In the genomic region with DNA sequence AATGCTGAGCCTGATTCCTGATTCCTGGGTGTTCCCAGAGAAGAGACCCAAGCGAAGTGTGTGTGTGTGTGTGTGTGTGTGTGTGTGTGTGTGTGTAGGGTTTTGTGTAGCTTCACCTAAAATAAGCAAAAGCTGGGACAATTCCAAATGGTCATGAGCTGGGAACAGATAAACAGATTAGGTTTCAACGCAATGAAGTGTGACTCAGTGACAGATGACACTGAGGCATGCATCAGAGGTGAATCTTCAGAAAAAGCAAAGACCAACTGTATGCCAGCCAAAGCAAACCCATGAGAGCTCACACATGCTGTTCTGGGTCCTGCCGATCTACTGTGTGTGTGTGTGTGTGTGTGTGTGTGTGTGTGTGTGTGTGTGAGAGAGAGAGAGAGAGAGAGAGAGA, we compare ENCODE assay signal across 29 mouse cellular contexts. TPM values are rescaled to one million over a fixed set of nuclear protein-coding genes. Genes with fewer than 3 reads are reported as not detected.
"Had no signal": no experiment of that assay in that cellular context is flagged by ENCODE, and none has a peak within 500 bp of the region (broad histone marks: within the 10 kb centered on the region; RNA-seq: fewer than 3 reads in every experiment).

No protein-coding gene starts in this region.

- ATAC-seq: liver, embryonic 12.5 days; midbrain, embryonic 13.5 days; midbrain, embryonic 16.5 days had no signal

- DNase-seq: kidney, postnatal 14 days; kidney, postnatal 4 days; layer of hippocampus, adult 9-11 months; liver; lung, adult 18-20 months; lung, postnatal 10 days; lung, postnatal 36 days; retina, postnatal 1 day; right cerebral cortex, postnatal 25 days; spleen, adult 18-20 months; thymus, postnatal 25 days had no signal

- H3K9ac ChIP-seq: limb, embryonic 13.5 days; liver, embryonic 12.5 days; liver, embryonic 15.5 days; lung, embryonic 15.5 days; midbrain, embryonic 13.5 days; neural tube, embryonic 13.5 days; stomach, embryonic 15.5 days had no signal

- H3K4me2 ChIP-seq: limb, embryonic 13.5 days; liver, embryonic 12.5 days; liver, embryonic 15.5 days; lung, embryonic 15.5 days; midbrain, embryonic 13.5 days; neural tube, embryonic 13.5 days; stomach, embryonic 15.5 days had no signal

- H3K27me3 ChIP-seq: liver, embryonic 12.5 days; lung, embryonic 15.5 days; midbrain, embryonic 13.5 days; neural tube, embryonic 13.5 days; stomach, embryonic 15.5 days had no signal

- H3K4me1 ChIP-seq: liver, embryonic 12.5 days; liver, embryonic 15.5 days; lung, embryonic 15.5 days; megakaryocyte, embryonic 14.5 days; midbrain, embryonic 10.5 days; midbrain, embryonic 13.5 days had no signal

- H3K36me3 ChIP-seq: limb, embryonic 10.5 days; limb, embryonic 13.5 days; liver, embryonic 12.5 days; liver, embryonic 15.5 days; lung, embryonic 15.5 days; midbrain, embryonic 10.5 days; midbrain, embryonic 13.5 days; neural tube, embryonic 13.5 days; stomach, embryonic 15.5 days had no signal

- H3K27ac ChIP-seq: limb, embryonic 10.5 days; limb, embryonic 13.5 days; liver, embryonic 12.5 days; liver, embryonic 15.5 days; lung, embryonic 15.5 days; midbrain, embryonic 10.5 days; midbrain, embryonic 13.5 days; neural tube, embryonic 13.5 days; stomach, embryonic 15.5 days had no signal

- H3K9me3 ChIP-seq: limb, embryonic 10.5 days; limb, embryonic 13.5 days; liver, embryonic 12.5 days; liver, embryonic 15.5 days; lung, embryonic 15.5 days; megakaryocyte, embryonic 14.5 days; midbrain, embryonic 10.5 days; midbrain, embryonic 13.5 days; neural tube, embryonic 13.5 days; stomach, embryonic 15.5 days had no signal

- H3K4me3 ChIP-seq: layer of hippocampus, adult 2 months; limb, embryonic 10.5 days; limb, embryonic 13.5 days; liver, embryonic 12.5 days; liver, embryonic 15.5 days; lung, embryonic 15.5 days; megakaryocyte, embryonic 14.5 days; midbrain, embryonic 10.5 days; midbrain, embryonic 13.5 days; myocyte; neural tube, embryonic 13.5 days; stomach, embryonic 15.5 days had no signal

RNA-seq across cellular contexts. Expression of a gene that starts 40.9 kb away (rescaled TPM):
- total RNA-seq: monocyte, adult 5-6 weeks; neutrophil, adult 5-6 weeks had no signal

RNA-seq across cellular contexts. Expression of a gene that starts 50.0 kb away (rescaled TPM):
- total RNA-seq: layer of hippocampus, adult 2 months; layer of hippocampus, postnatal 25 days; left cerebral cortex, adult 18-20 months; left cerebral cortex, postnatal 25 days; monocyte, adult 5-6 weeks; neutrophil, adult 5-6 weeks had no signal
- polyA plus RNA-seq: liver, embryonic 12.5 days; liver, embryonic 15.5 days had no signal
